Mouse (Mus musculus) gastrocnemius, postnatal 10 days (tissue): ENCODE measurements around the gene Nxpe3. TPM values are rescaled to one million over a fixed set of nuclear protein-coding genes. Genes with fewer than 3 reads are reported as not detected.
A peak's percentile ranks its signal among the peaks of the same experiment; 100 is the strongest.

ENCODE experiments used
- DNase-seq: peaks from one replicate; pipeline ENCODE4 v3.0.0; 2021; ENCODE audit warnings: mixed read lengths
- long read RNA-seq, 2 experiments: library from polyadenylated mRNA; stranded (forward); transcript quantifications; one replicate each; pipeline ENCODE4 v2.0.0; 2021
- total RNA-seq, 2 experiments: library from RNA; stranded (reverse); gene quantifications; 2 replicates each; pipeline ENCODE4 v1.2.3; 2021

Nxpe3 gene
- under 1 TPM; 0.31 to 0.34 TPM for total RNA-seq
- long read RNA-seq, experiment 1: 0 reads
- long read RNA-seq, experiment 2: 0 reads

GRCm38 (mm10) chr16:55894893-55895650 lies at the start of gene Nxpe3:
TSS of gene Nxpe3 (minus strand) at chr16:55895285.
- DNase-seq: peak; percentile 75

GRCm38 (mm10) chr16:55940781-55941180 lies 45.7 kb upstream of the Nxpe3 start:
- DNase-seq: no peak

GRCm38 (mm10) chr16:55939703-55940102 lies 44.6 kb upstream of the Nxpe3 start:
- DNase-seq: no peak

- no peak for DNase-seq
These were observed 43.7 kb upstream of the Nxpe3 start for GRCm38 (mm10) chr16:55938761-55939160.

- DNase-seq: peak; percentile 77
These were observed 39.5 kb upstream of the Nxpe3 start, which contains the start of gene Cep97 for GRCm38 (mm10) chr16:55934453-55935037. TSS of gene Cep97 (minus strand) at chr16:55934855.

GRCm38 (mm10) chr16:55933681-55934343 lies 38.7 kb upstream of the Nxpe3 start:
- peak; percentile 42 for DNase-seq

- no peak for DNase-seq
These were observed 28.9 kb upstream of the Nxpe3 start for GRCm38 (mm10) chr16:55924010-55924409.

GRCm38 (mm10) chr16:55922079-55922478 lies 27.0 kb upstream of the Nxpe3 start:
- DNase-seq: no peak

- DNase-seq: no peak
These were observed 19.6 kb upstream of the Nxpe3 start for GRCm38 (mm10) chr16:55914716-55915115.

- DNase-seq: no peak
These were observed 15.2 kb upstream of the Nxpe3 start for GRCm38 (mm10) chr16:55910208-55910793.

GRCm38 (mm10) chr16:55906928-55907679 lies 12.0 kb upstream of the Nxpe3 start:
- DNase-seq: no peak

- no peak for DNase-seq
These were observed 10.3 kb upstream of the Nxpe3 start for GRCm38 (mm10) chr16:55905370-55905769.

GRCm38 (mm10) chr16:55901839-55902756 lies 7.0 kb upstream of the Nxpe3 start:
- no peak for DNase-seq

- DNase-seq: no peak
These were observed 3.4 kb upstream of the Nxpe3 start for GRCm38 (mm10) chr16:55898385-55899002.

- DNase-seq: no peak
These were observed 588 bp upstream of the Nxpe3 start for GRCm38 (mm10) chr16:55895651-55896095.

- no peak for DNase-seq
These were observed 571 bp downstream of the Nxpe3 start for GRCm38 (mm10) chr16:55894536-55894892.

GRCm38 (mm10) chr16:55893410-55894107 lies 1.5 kb downstream of the Nxpe3 start:
- no peak for DNase-seq

GRCm38 (mm10) chr16:55892484-55892883 lies 2.6 kb downstream of the Nxpe3 start:
- DNase-seq: no peak

- no peak for DNase-seq
These were observed 3.7 kb downstream of the Nxpe3 start for GRCm38 (mm10) chr16:55891346-55891745.
